Mouse (Mus musculus) limb, embryonic 14.5 days (tissue): ENCODE results near the gene Podxl2. TPM values are rescaled to one million over a fixed set of nuclear protein-coding genes. Genes with fewer than 3 reads are reported as not detected.
A peak's percentile ranks its signal among the peaks of the same experiment; 100 is the strongest.

Source experiments
- ATAC-seq: fragments of 200-750 bp; cut with Nextera tagmentation; 2 replicates; pipeline ENCODE4 v1.8.0; 2017; ENCODE audit warnings: low read depth, moderate number of reproducible peaks, moderate TSS enrichment; ENCODE audit not compliant: low FRiP score
- DNase-seq: peaks from one replicate; pipeline ENCODE4 v3.0.0-alpha.2; 2015; ENCODE audit warnings: low spot score
- H3K27ac ChIP-seq: fragments of 300-500 bp; sonication (generic); replicated peaks from 2 replicates; pipeline ENCODE4 v1.5.1; 2014; ENCODE audit warnings: low read depth, mild to moderate bottlenecking, low read length, moderate library complexity, mixed read lengths
- H3K27me3 ChIP-seq: fragments of 300-500 bp; sonication (generic); 2 replicates; pipeline ENCODE4 v1.6.1; 2014; ENCODE audit warnings: low read length, mixed read lengths; ENCODE audit not compliant: control insufficient read depth, insufficient read depth
- H3K36me3 ChIP-seq: fragments of 300-500 bp; sonication (generic); 2 replicates; pipeline ENCODE4 v1.6.1; 2014; ENCODE audit warnings: mild to moderate bottlenecking, low read length, moderate library complexity, mixed read lengths; ENCODE audit not compliant: control insufficient read depth, insufficient read depth
- H3K4me1 ChIP-seq: fragments of 300-500 bp; sonication (generic); 2 replicates; pipeline ENCODE4 v1.6.1; 2014; ENCODE audit warnings: antibody characterized with exemption, low read length, mixed read lengths; ENCODE audit not compliant: control insufficient read depth, insufficient read depth
- H3K4me2 ChIP-seq: fragments of 300-500 bp; sonication (generic); replicated peaks from 2 replicates; pipeline ENCODE4 v1.6.1; 2014; ENCODE audit warnings: low read depth, mild to moderate bottlenecking, low read length, moderate library complexity; ENCODE audit not compliant: severe bottlenecking
- H3K4me3 ChIP-seq: fragments of 300-500 bp; sonication (generic); replicated peaks from 2 replicates; pipeline ENCODE4 v1.5.1; 2014; ENCODE audit warnings: low read length
- H3K9ac ChIP-seq: fragments of 300-500 bp; sonication (generic); 2 replicates; pipeline ENCODE4 v1.6.1; 2014; ENCODE audit warnings: mild to moderate bottlenecking, low read depth, low read length, moderate library complexity; ENCODE audit not compliant: severe bottlenecking
- H3K9me3 ChIP-seq: fragments of 300-500 bp; sonication (generic); 2 replicates; pipeline ENCODE4 v1.6.1; 2016; ENCODE audit warnings: low read length; ENCODE audit not compliant: control insufficient read depth
- POLR2A ChIP-seq: fragments of 200-500 bp; IDR thresholded peaks from 2 replicates; pipeline ENCODE4 v1.8.0; 2012; ENCODE audit warnings: inconsistent platforms, mild to moderate bottlenecking, moderate library complexity, borderline replicate concordance; ENCODE audit not compliant: insufficient read depth, insufficient read length; ENCODE audit errors: extremely low read depth
- WGBS: fragments of 180-500 bp; shearing (Covaris S2); extraction: QIAGEN DNeasy Blood & Tissue Kit; methylation state at CpG from one replicate; pipeline ENCODE4 v1.1.7; 2014; 5-methylcytosine and 5-hydroxymethylcytosine counted together
- polyA plus RNA-seq, 2 experiments: library from polyadenylated mRNA; depleted of rRNA in 1 of 2; stranded (reverse) in 1 of 2; unstranded in 1 of 2; fragments of >200 nt; fragmentation: Nextera tagmentation in 1 of 2; extraction: Ambion mirVana in 1 of 2; gene quantifications; 2 replicates each; pipeline versions ENCODE4 v1.2.1 to v1.2.3; 2012 to 2014

Podxl2 gene
- polyA plus RNA-seq, 2 experiments, result 96.2 to 192 TPM

DNA sequence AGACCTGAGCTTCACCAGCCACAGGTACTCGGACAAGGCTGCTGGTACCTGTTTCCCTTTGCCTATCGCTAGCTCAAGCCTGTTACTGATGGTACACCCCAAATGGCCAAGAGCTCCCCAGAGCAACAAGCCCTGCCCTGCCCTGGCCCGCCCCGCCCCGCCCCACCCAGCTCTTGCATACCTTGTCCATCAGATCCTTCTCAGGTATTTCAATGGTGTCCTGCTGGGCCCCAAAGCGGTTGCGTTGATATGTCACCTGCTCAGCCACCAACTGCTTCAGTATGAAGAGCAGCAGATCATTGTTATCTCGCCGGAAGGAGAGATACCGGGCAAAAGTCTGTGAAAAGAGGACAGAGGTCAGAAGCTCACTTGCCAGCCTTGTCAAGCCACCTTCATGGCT is 9.4 kb upstream of the Podxl2 start:
- H3K27ac ChIP-seq, result no peak overlapping the region
- no peak overlapping the region for H3K4me3 ChIP-seq
- no peaks in the 10 kb centered on the region for H3K27me3 ChIP-seq
- H3K4me1 ChIP-seq, result no peaks in the 10 kb centered on the region
- H3K36me3 ChIP-seq, result peaks cover 82% of the 10 kb centered on the region
- no peaks in the 10 kb centered on the region for H3K9me3 ChIP-seq
- 88% methylated on average over 10 of the region's 10 CpGs for WGBS
- H3K9ac ChIP-seq, result no peak overlapping the region
- no peak for ATAC-seq
- H3K4me2 ChIP-seq, result no peak overlapping the region
- no peak for DNase-seq
- no peak for TF ChIP-seq POLR2A

- no peak overlapping the region for H3K4me3 ChIP-seq
- no peak for TF ChIP-seq POLR2A
- H3K9ac ChIP-seq, result no peak overlapping the region
- H3K27ac ChIP-seq, result no peak overlapping the region
- no peak overlapping the region for H3K4me2 ChIP-seq
- no peaks in the 10 kb centered on the region for H3K9me3 ChIP-seq
- WGBS, result 89% methylated on average over 7 of the region's 7 CpGs
- ATAC-seq, result no peak
- H3K27me3 ChIP-seq, result no peaks in the 10 kb centered on the region
- H3K36me3 ChIP-seq, result peaks cover 54% of the 10 kb centered on the region
- no peak for DNase-seq
- no peaks in the 10 kb centered on the region for H3K4me1 ChIP-seq
Observed at GRCm38 (mm10) chr6:88881334-88881733, 6.5 kb upstream of the Podxl2 start.

- H3K27ac ChIP-seq, result no peak overlapping the region
- WGBS, result 68% methylated on average over 4 of the region's 4 CpGs
- H3K27me3 ChIP-seq, result no peaks in the 10 kb centered on the region
- H3K4me1 ChIP-seq, result no peaks in the 10 kb centered on the region
- H3K36me3 ChIP-seq, result peaks cover 37% of the 10 kb centered on the region
- H3K9ac ChIP-seq, result no peak overlapping the region
- no peak for ATAC-seq
- no peaks in the 10 kb centered on the region for H3K9me3 ChIP-seq
- no peak for TF ChIP-seq POLR2A
- DNase-seq, result no peak
- H3K4me2 ChIP-seq, result no peak overlapping the region
- H3K4me3 ChIP-seq, result no peak overlapping the region
Observed at GRCm38 (mm10) chr6:88879471-88879870, 4.6 kb upstream of the Podxl2 start.

GRCm38 (mm10) chr6:88873965-88874867 is 628 bp downstream of the Podxl2 start:
- Histone ChIP-seq H3K27ac (no peak overlapping the region), H3K9ac (peak overlapping the region; percentile 87), H3K27me3 (no peaks in the 10 kb centered on the region), H3K9me3 (no peaks in the 10 kb centered on the region), H3K36me3 (no peaks in the 10 kb centered on the region), H3K4me1 (peaks cover 15% of the 10 kb centered on the region; the same call in 1 of the 2 replicates), H3K4me3 (peak overlapping the region; percentile 73), H3K4me2 (peak overlapping the region; percentile 98)
- WGBS, result 2% methylated on average over 72 of the region's 74 CpGs
- no peak for TF ChIP-seq POLR2A
- DNase-seq (no peak), ATAC-seq (peak; percentile 51; the same call in 1 of the 2 replicates)

- TF ChIP-seq POLR2A, result no peak
- WGBS, result 24% methylated on average over 7 of the region's 7 CpGs
- H3K4me2 ChIP-seq, result 0 out of 2 replicates have a peak overlapping the region, but pooled peaks have one; percentile 15
- no peak overlapping the region for H3K4me3 ChIP-seq
- no peaks in the 10 kb centered on the region for H3K36me3 ChIP-seq
- H3K9ac ChIP-seq, result no peak overlapping the region
- no peak for DNase-seq
- H3K9me3 ChIP-seq, result no peaks in the 10 kb centered on the region
- H3K27ac ChIP-seq, result no peak overlapping the region
- ATAC-seq, result peak; percentile 20; the same call in 1 of the 2 replicates
- H3K4me1 ChIP-seq, result peaks cover 15% of the 10 kb centered on the region; the same call in 1 of the 2 replicates
- H3K27me3 ChIP-seq, result no peaks in the 10 kb centered on the region
Observed at GRCm38 (mm10) chr6:88872811-88873210, 2.0 kb downstream of the Podxl2 start.
